Mouse (Mus musculus) urinary bladder, postnatal 10 days (tissue): ENCODE measurements at regions not wholly inside any gene's neighbourhood (a gene's known extent, or its start where the extent isn't known, plus 50 kb on each side); places are given as distances from the start of the nearest gene placed in this dataset.
"Not testable (repeated sequence)": the region's sequence is repeated elsewhere in the genome, so short reads cannot be mapped to it uniquely, and the experiment has no call there.

Source experiments
- DNase-seq: peaks from one replicate; pipeline ENCODE4 v3.0.0; 2022; ENCODE audit warnings: low spot score

DNA sequence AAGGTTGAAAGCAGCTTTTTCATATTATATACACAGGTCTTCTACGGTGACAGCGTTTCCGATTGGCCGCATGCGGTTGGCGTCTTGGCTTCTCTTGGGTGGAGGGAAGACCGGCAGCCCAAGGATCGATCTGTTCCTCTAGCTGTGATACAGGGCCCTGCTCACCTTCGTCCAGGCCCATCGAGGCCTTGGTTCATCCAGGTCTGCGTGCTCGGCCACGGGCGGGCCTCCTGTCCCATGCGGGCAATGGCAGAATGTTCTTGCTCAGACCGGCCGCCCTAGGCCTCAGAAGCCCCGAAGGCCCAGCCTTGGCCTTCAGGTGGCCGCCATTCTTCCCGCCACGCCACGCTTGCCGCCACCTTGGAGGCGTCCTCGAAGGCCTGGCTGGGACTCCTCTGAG, 194.4 kb upstream of the Ppp6c start:
- DNase-seq = no peak

GRCm38 (mm10) chr2:39400336-39400735, 174.1 kb upstream of the Ppp6c start:
- DNase-seq = no peak

- no peak for DNase-seq
Observed at GRCm38 (mm10) chr2:39399523-39399922, 173.3 kb upstream of the Ppp6c start.

DNA sequence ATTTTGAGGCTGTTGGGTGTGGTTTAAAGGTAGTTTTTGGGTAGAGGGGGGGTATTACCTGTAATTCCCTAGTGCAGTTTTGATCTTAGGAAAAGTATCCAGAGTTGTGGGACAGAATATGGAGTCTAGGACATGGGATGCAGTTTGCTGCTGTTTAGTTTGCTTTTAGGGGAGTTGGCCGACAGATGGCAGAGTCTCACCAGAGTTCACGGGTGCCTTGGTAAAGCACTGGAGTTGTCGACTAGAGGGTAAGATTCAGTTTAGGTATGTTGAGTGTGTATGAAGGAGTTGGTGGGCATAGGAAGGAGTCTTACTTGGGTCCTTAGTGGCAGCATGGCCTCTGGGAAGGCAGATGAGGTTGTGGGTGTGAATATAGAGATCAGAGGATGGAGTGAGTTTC, 168.4 kb upstream of the Ppp6c start:
- DNase-seq = no peak

- no peak for DNase-seq
Observed at GRCm38 (mm10) chr2:39377264-39377663, 151.0 kb upstream of the Ppp6c start.

DNA sequence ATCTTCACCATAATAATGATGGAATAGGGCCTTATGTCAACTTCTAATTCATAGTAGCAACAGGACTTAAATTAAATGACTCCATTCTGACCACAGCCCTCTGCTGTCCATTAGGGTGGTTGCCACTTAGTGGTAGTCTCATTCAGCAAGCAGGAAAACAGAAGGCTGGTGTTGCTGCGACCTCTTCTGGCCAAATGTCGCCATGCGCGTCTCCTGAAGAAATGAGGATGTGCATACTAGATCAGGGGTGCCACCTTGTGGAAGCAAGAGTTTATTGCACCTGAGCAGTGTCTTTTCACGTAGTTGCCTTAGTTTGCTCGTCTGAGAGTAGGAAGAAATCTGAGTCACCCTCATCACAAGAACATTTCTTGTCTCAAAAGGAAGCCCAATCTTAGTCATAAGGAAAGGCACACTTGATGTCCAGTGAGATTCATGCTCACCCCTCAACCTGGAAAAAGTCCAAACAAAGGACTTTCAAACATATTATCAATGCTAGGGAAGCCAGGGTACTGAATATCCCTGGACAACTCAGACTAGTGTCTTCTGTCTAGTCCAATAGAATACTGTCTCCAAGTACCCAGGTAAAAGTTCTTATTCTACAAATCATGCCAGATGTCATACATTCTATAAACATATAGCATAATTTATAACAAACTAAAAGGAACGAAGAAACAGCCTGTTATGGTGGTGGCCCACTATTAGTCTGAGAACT, 147.0 kb upstream of the Ppp6c start:
- peak; percentile 65 for DNase-seq

DNA sequence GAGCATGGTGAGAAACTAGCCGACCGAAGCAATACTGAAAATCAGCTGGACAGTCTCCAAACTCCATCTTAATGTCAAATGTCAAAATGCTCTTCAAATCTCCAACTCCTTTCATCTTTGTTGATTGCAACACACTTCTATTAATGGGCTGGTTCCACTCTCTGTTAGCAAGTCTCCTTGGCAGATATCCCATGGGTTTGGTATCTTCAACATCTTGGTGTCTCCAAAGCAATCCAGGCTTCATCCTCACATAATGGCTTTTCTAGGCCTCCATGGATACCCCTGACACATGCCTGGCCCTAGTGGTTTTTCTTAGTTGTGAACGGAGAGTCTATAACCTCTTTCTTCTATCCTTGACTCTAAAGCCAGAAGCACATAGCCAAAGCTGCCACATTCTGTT, 118.0 kb upstream of the Ppp6c start:
- DNase-seq = no peak

DNA sequence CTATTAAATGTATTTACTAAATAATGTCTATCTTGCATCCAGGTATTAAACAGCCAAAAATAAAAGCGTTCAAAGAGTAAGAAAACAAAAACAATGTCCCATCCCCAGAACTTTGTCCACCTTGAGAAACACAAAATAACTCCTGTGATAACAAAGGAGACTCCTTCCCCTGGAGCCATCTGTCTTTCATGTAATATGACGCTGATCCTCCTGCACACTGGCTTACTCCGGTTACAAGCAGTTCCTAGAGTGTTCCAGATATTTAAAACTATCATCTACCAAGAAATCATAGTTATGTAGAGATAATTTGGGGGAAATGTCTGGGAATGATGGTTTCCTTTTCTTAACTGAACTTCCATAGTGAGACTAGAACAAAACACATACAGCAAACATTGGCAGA, 114.2 kb upstream of the Ppp6c start:
- no peak for DNase-seq

DNA sequence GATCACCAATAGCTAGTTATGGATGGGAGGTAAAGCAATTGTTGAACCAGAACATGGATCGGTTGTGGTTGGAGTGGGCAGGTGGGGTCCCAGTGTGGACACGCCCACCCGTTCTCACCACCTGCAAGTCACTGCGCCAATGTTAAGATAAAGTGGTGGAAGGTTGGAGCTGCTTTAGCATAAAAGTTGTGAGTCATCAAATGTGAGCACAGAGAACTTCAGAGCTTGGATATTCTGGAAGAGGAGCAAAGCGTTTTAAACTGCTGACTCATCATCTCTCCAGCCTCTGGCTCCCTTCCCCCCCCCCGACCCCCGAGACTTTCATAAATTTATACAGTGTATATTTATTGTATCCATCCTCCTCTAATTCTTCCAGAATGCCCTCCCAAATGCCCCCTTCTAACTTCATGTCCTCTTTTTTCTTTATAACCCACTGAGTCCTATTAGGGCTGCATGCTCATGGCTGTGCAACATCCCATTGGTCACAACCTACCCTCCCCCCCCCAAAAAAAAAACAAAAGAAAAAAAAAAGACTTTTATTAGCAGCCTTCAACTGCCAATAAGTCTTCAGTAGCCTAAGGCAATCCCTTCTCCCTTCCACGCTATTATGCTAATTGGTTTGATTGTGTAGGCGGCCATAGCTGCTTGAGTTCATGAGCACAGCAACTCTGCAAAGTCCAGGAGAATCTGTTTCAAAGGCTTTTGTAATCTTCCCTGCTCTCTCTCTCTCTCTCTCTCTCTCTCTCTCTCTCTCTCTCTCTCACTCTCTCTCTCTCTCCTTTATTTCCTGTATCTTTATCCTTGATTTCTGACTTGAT, 112.8 kb upstream of the Ppp6c start:
- DNase-seq = no peak

- DNase-seq = no peak
Observed at GRCm38 (mm10) chr2:39337524-39337923, 111.3 kb upstream of the Ppp6c start.

- no peak for DNase-seq
Observed at GRCm38 (mm10) chr2:39325715-39326493, 99.7 kb upstream of the Ppp6c start.

DNA sequence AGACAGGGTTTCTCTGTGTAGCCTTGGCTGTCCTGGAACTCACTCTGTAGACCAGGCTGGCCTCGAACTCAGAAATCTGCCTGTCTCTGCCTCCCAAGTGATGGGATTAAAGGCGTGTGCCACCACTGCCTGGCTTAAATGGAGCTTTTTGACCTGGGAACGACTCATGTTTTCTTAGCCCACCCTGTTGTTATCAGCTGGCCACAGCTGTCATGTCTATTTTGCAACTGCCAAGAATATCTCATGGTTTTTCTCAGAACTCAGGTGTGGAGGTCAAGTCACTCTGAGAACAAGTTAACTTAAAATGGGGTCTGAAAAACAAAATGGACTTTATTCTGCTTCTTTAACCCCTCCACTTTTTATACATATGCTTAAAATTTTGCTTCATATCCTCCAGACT, 98.9 kb upstream of the Ppp6c start:
- not testable (repeated sequence) for DNase-seq

GRCm38 (mm10) chr2:39299798-39300382, 73.6 kb upstream of the Ppp6c start:
- no peak for DNase-seq

DNA sequence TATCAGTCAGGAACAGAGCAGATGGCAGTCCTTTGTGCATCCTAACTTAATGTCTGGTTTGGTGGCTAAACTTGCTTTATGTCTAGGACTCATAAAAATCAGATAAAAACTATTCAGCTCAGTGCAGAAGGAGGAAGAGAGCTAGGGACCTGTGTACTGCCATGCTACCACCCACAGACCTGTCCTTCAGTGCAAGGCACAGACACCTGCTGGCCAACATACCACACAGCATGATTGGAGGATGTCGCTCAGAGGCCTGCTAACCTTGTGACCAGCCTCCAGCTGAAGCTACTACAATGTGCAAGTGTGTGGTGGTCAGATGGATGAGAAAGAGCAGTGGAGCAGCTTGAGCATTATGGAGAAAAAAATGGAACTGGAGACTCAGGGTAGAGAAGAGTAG, 73.0 kb upstream of the Ppp6c start:
- no peak for DNase-seq

DNA sequence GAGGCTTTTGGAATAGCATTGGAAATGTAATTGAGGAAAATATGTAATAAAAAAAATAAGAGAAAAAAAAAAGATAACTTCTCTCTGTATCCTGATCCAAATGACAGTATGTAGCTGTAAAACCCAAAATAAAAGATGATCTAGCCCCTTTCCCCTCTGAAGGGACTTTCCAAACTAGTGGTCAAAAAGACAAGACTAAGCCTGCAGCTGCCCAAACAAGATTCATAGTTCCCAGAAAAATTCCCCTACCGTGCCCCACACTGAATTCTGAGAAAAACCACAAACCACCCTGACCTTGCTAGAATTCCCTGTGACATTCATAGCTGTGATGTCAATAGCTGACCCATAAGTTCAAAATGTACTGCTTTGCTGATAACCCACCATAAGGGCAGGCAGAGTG, 69.2 kb upstream of the Ppp6c start:
- DNase-seq = no peak

DNA sequence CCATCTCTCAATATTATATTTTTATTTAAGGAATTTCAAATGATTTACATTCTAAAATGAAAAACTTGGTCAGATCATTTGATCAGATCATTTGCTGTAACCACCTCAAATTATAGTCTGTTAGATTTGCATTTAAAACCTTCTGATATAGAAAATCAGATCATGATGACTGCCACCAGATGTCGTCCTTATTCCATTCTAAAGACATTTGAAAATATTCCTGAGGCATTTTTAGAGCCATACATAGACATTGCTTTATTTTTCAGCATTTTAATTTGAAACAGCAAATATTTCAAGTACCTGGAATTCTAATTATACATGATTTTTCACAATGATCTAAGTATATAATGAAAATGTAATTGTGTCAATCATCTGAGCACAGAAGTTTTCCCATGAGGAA, 52.0 kb upstream of the Ppp6c start:
- no peak for DNase-seq
